Mouse (Mus musculus) megakaryocyte, embryonic 14.5 days (primary cell): Measurements from ENCODE around the gene Mcrip1.

ENCODE experiments used
- FLI1 ChIP-seq: IDR thresholded peaks from 2 replicates; pipeline ENCODE4 v1.6.1; 2012; ENCODE audit warnings: low read length, inconsistent platforms, mixed read lengths
- GATA1 ChIP-seq: IDR thresholded peaks from 3 replicates; pipeline ENCODE4 v1.6.1; 2012; ENCODE audit warnings: mixed read lengths, low read length, inconsistent platforms, borderline replicate concordance

GRCm38 (mm10) chr11:120582268-120582981 is 32.9 kb upstream of the Mcrip1 start:
- no peak for TF ChIP-seq GATA1
- no peak for TF ChIP-seq FLI1
